Mouse (Mus musculus): ENCODE measurements around the gene Etnk1.

Gene Etnk1

GRCm38 (mm10) chr6:143151081-143151995 lies 15.7 kb upstream of the Etnk1 start:
- peak; percentile 58 to 70 for DNase-seq

- DNase-seq = no peak
These were observed 14.6 kb upstream of the Etnk1 start for GRCm38 (mm10) chr6:143152321-143152827.

- no peak for DNase-seq
These were observed 13.9 kb upstream of the Etnk1 start for GRCm38 (mm10) chr6:143153160-143153559.

- DNase-seq = no peak
These were observed 13.1 kb upstream of the Etnk1 start for GRCm38 (mm10) chr6:143153751-143154494.

DNA sequence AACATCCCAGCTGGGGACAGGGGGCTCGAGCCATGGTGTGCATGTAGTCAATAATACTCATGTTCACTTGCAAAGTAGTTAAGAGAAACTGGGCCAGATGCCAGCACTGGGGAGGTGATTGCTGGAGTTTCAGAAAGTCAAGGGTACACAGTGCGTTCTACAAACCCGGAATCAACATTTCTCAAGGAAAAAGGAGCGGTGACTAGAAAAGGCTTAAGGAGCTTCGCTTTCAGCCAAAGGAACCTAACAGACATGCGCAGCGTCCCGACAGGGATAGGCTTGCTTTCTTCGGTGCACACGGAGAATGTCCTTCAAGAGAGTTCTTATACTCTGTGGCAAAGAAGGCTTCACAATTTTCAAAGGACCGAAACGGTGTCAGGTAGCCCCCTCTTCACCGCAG lies 12.1 kb upstream of the Etnk1 start:
- no peak for DNase-seq

GRCm38 (mm10) chr6:143155996-143156395 lies 11.0 kb upstream of the Etnk1 start:
- DNase-seq = no peak

GRCm38 (mm10) chr6:143156684-143157083 lies 10.3 kb upstream of the Etnk1 start:
- peak; percentile 34 to 53 for DNase-seq

GRCm38 (mm10) chr6:143157401-143157800 lies 9.6 kb upstream of the Etnk1 start:
- no peak for DNase-seq

GRCm38 (mm10) chr6:143160572-143161231 lies 6.3 kb upstream of the Etnk1 start:
- no peak for DNase-seq

GRCm38 (mm10) chr6:143162161-143162877 lies 4.7 kb upstream of the Etnk1 start:
- peak; percentile 54 to 77 for DNase-seq

GRCm38 (mm10) chr6:143163956-143164905 lies 2.8 kb upstream of the Etnk1 start:
- no peak for DNase-seq

DNA sequence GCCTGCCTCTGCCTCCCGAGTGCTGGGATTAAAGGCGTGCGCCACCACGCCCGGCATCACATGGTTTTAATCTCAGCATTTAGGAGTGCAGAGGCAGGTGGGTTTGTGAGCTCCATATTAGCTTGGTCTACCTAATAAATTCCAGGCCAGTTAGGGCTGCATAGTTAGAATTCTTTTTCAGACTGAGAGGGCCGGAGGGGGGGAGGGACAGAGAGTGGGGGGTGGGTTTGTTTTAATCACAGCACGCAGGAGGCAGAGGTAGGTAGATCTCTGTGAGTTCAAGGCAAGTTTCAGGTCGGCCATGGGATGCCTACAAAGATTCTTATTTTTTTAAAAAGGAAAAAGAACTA lies 2.1 kb upstream of the Etnk1 start:
- no peak for DNase-seq

DNA sequence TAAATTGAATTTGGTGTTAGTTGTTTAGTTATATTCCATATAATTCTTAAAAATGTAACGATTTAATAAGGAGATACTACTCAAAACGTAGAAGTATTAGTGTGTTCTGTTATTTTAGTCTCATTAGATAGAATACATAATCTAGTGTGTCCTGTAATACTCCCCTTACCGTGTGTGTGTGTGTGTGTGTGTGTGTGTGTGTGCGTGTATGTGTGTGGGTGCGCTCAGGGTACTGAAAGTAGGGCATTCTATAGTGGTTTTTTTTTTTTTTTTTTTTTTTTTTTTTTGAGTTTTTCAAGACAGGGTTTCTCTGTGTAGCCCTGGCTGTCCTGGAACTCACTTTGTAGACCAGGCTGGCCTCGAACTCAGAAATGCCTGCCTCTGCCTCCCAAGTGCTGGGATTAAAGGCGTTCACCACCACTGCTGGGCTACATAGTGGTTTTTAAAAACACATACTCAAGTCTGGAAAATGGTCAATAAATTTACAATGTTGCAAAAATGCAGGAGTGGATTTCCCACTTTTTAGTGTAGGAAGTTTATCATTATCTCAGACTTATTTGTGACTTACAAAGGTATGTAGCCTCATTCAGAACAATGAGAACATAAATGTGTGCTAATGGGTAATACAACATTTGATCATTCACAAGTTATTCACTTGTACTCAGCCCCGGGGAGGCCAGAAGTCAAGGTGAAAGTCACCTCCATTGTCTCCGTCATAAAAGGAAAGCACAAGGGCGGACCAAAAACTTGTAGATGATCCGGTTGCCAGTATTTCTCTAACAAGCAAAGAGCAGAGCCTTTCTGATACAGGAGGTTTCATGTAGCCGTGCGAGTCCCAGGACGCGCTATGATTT lies 1.4 kb upstream of the Etnk1 start:
- peak in 1 of 2 experiments; percentile 32 for DNase-seq

GRCm38 (mm10) chr6:143167409-143167919 lies 443 bp downstream of the Etnk1 start:
- DNase-seq = no peak

GRCm38 (mm10) chr6:143167981-143168674 lies 1.1 kb downstream of the Etnk1 start:
- DNase-seq = no peak

DNA sequence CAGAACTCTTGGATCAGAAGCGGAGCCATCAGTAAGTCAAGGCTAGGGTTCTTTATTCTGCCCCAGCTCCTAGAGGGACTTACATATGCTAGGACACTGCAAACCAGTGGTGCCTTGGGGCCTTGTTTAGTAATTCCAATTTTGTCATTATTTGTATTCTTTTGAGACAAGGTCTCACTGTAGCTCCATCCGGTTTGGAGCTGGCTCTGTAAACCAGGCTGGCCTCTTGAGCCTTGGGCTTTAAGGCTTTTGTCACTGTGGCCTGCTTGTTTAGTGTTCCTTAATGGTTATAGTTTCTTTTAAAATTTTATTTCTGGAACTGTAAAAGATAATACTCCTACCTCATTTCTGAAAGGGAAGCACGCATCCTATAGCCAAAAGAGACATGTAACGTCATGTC lies 2.4 kb downstream of the Etnk1 start:
- no peak for DNase-seq

DNA sequence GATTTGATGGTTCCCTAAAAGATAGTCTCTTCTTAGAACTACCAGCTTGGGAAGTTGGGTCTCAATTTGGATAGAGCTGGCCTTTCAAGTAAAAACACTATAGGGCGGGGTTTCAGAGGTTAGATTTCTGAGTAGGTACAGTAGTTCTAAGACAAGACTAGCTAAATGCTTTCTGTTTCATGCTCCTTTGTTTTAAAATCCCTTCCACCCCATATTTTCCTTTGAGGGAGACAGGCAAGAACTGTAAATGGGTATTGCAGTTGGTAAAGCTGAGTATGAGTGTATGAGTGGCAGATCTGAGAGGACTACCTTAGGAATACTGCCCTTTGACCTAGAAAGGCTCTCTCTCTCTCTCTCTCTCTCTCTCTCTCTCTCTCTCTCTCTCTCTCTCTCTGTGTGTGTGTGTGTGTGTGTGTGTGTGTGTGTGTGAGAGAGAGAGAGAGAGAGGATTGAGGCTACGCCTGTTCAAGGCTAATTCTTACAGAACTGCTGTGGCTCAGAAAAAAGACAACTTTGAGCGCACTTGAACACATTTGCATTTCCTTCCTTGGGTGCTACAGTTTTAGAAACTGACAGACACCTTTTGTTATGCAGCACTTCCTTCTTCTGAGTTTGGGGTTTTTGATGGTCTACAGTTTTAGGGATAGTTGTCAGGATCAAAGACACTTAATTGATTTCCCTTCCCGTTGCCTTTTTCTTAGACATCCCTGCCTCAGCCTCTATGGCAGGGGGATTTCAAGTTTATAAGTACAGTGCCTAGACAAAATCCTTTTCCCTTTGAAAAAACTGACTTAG lies 3.3 kb downstream of the Etnk1 start:
- no peak for DNase-seq

DNA sequence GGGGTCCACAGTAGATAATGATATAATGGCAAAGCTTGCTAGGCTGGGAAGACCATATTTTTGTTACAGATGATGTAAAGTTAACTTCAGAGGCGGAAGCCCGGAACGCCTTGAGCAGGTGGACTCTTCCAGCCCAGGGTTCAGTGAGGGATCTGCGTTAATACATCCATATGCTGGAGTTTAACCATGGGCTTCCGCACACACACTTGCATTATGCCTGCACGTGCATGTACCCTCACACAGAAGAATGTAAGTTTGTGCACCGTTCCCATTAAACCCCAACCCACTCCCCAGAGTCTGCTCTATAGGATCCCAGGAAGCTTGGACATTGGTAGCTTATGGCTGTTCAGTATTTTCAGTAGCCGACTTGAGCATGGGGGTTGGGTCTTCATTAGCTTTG lies 4.0 kb downstream of the Etnk1 start:
- DNase-seq = no peak

Data from thymus, postnatal 36 days (tissue).